Mouse (Mus musculus): ENCODE data around the gene Bnip2.

GRCm38 (mm10) chr9:70042137-70042536, 52.9 kb downstream of the Bnip2 start:
- no peak for TF ChIP-seq MAFK (IDR thresholded peaks at IDR 0.05; ENCODE audit: insufficient read depth, low read depth, low read length)
- TF ChIP-seq ZNF384 (IDR thresholded peaks at IDR 0.05; ENCODE audit: low read depth, low read length), result no peak
- no peak for TF ChIP-seq HCFC1 (IDR thresholded peaks at IDR 0.05; ENCODE audit: borderline replicate concordance, insufficient read depth, low read length)

Data from ES-E14 (cell line).